Mouse (Mus musculus) G1E (cell line): ENCODE results near the gene Map1s. TPM values are rescaled to one million over a fixed set of nuclear protein-coding genes. Genes with fewer than 3 reads are reported as not detected.

Experiments used
- ATAC-seq: 2 replicates; pipeline ENCODE4 v1.8.0; 2016; ENCODE audit warnings: mild to moderate bottlenecking; ENCODE audit not compliant: insufficient number of reproducible peaks, poor library complexity, low FRiP score, severe bottlenecking; ENCODE audit errors: extremely low read depth
- DNase-seq: peaks from one replicate; pipeline ENCODE4 v3.0.0; 2012; ENCODE audit warnings: low spot score
- H3K27me3 ChIP-seq: 2 replicates; pipeline ENCODE4 v1.6.1; 2012; ENCODE audit warnings: mild to moderate bottlenecking, low read length, inconsistent platforms; ENCODE audit not compliant: insufficient read depth
- H3K36me3 ChIP-seq: replicated peaks from 2 replicates; pipeline ENCODE3; 2012; ENCODE audit warnings: mild to moderate bottlenecking, inconsistent platforms
- H3K4me1 ChIP-seq: 2 replicates; pipeline ENCODE4 v1.6.1; 2012; ENCODE audit warnings: low read depth, low read length, inconsistent platforms, mixed read lengths; ENCODE audit not compliant: insufficient read depth
- H3K4me3 ChIP-seq: 2 replicates; pipeline ENCODE4 v1.5.1; 2012; ENCODE audit warnings: low read depth, mild to moderate bottlenecking, inconsistent platforms, low read length, moderate library complexity, mixed read lengths
- H3K9me3 ChIP-seq: replicated peaks from 2 replicates; pipeline ENCODE4 v1.6.1; 2012; ENCODE audit warnings: inconsistent platforms
- CTCF ChIP-seq: IDR thresholded peaks from 2 replicates; pipeline ENCODE4 v1.5.1; 2012; ENCODE audit warnings: low read depth, low read length, inconsistent platforms, mixed read lengths
- GATA1 ChIP-seq: IDR thresholded peaks from 2 replicates; pipeline ENCODE4 v1.6.1; 2012; ENCODE audit warnings: borderline replicate concordance, low read length, inconsistent platforms, mixed read lengths
- GATA2 ChIP-seq: IDR thresholded peaks from 2 replicates; pipeline ENCODE4 v1.6.1; 2012; ENCODE audit warnings: low read depth, low read length, inconsistent platforms, borderline replicate concordance
- POLR2AphosphoS5 ChIP-seq: IDR thresholded peaks from 2 replicates; pipeline ENCODE4 v1.6.1; 2012; ENCODE audit warnings: low read depth, low read length, inconsistent platforms; ENCODE audit not compliant: insufficient replicate concordance
- TAL1 ChIP-seq: conservative IDR thresholded peaks from 2 replicates; pipeline ENCODE4 v1.6.1; 2012; ENCODE audit warnings: low read depth, low read length, inconsistent platforms, mixed read lengths
- polyA plus RNA-seq: library from polyadenylated mRNA; stranded (reverse); fragments of >175 nt; gene quantifications from 2 replicates; pipeline ENCODE4 v1.2.3, GENCODE M21; 2012
- total RNA-seq, 2 experiments: library from RNA; stranded (forward) in 1 of 2; stranded (reverse) in 1 of 2; fragments of 200-1000 nt in 1 of 2; fragments of >200 nt in 1 of 2; fragmentation: Nextera tagmentation in 1 of 2; gene quantifications; 2 replicates each; pipeline ENCODE4 v1.2.3; 2014 to 2017

The Map1s gene
- total and polyA plus RNA-seq, 3 experiments: 8.7 to 135 (median 26.3) TPM

DNA sequence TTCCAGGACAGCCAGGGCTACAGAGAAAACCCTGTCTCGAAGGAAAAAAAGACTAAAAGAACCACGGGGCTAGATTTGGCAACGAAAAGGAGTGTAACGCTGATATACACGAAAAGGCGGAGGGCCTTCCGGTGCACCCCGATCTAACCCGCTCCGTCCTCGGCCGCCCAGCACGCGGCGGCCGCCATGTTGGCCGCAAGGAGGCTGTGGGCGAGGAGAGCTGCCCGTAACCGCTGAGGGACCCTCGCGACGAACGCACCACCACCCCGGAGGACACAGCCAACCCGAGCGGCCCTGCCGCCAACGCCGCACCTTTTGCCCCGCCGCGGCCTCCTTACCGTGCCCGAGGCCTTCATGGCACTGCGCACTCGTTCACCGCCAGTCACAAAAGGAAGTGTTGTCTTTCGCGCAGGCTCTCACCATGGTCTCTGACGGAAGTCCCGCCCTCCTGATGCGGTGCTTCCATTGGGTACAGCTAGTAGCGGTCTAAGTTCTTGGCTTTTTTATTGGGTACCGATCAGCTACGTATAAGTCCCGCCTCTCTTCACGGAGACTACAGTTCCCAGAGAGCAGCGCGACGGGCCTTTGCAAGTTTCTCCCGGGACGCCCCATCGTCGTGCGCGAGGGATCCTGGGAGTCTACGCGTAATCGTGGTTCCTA lies 8.6 kb upstream of the Map1s start, which contains the start of gene Rpl18a:
Gene Rpl18a (minus strand): TSS at position 392 of the 660 bp plus-strand sequence.
- Histone ChIP-seq H3K9me3 (peaks cover 15% of the 10 kb centered on the region), H3K36me3 (peaks cover 46% of the 10 kb centered on the region), H3K4me1 (peaks cover 37% of the 10 kb centered on the region), H3K27me3 (no peaks in the 10 kb centered on the region), H3K4me3 (peak within 1 kb of the TSS; percentile 97)
- ATAC-seq (peak; percentile 96), DNase-seq (peak; percentile 97)
- TF ChIP-seq TAL1 (no peak), POLR2AphosphoS5 (peak; percentile 93)

DNA sequence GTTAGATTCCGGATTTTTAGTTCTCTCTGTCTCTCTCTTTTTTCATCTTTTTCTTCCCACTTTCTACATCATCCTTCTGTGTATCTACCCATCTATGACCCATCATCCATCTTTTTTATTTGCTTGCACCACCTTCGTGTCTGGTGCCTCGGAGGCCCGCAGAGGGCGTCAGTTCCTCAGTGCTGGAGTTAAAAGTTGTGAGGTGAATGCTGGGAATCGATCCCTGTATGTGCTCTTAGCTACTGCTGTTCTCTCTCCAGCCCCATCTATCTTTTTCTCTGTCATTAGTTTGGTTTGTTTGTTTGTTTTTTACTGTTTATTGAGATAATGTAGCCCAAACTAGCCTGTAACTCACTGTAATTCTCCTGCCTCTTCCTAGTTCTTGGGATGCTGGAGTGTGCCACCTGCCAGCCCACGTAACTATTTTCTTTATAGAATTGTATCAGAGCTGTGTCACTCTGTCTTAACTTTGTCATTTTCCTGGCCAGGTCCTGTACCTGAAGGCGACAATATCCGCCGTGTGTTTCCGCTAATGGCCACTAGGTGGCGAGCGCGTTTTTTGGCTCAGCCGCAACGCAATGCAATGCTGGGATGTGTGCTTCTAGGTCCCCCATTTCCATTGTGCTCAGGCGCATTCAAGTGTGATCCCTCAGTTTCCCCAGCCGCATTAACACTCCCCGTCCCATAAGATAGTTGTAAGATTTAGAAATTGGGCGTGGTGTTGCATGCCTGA lies 7.9 kb upstream of the Map1s start:
- peaks cover 37% of the 10 kb centered on the region for H3K4me1 ChIP-seq
- TF ChIP-seq TAL1: no peak
- TF ChIP-seq POLR2AphosphoS5: no peak
- TF ChIP-seq GATA2: no peak
- TF ChIP-seq CTCF: peak; percentile 94
- no peak for TF ChIP-seq GATA1
- peaks cover 8% of the 10 kb centered on the region for H3K9me3 ChIP-seq
- DNase-seq: peak; percentile 66
- 0 out of 2 replicates have a peak, but pooled peaks have one; percentile 31 for ATAC-seq
- H3K4me3 ChIP-seq: peak overlapping the region; percentile 97
- H3K36me3 ChIP-seq: peaks cover 39% of the 10 kb centered on the region
- no peaks in the 10 kb centered on the region for H3K27me3 ChIP-seq

DNA sequence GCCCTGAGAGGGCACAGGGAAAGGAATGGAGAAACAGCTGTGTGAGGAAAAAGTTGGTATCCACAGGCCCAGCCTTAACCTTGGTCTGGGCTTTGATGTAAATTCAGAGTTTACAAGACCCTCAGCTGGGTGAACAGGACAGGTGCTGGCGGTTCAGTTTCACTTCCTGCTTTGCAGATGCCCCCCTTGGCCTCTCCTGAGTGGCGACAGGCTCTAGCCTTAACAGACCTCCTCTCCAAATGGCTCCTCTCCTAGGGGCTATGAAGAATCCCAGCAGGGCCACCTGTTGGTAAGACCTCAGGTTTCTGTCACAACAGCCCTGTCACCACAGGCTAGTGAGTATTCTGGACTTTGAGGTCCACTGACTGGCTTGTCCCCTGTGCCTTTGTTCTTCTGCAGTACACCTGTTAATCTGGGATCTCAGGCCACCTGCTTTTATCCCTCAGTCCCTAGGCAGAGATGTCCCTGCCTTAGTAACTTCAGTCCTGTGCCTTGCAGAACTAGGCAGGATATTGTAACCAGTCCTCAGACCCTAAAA lies 7.0 kb upstream of the Map1s start:
- Histone ChIP-seq H3K27me3 (peaks cover 4% of the 10 kb centered on the region; the same call in 1 of the 2 replicates), H3K36me3 (peaks cover 30% of the 10 kb centered on the region), H3K4me3 (peak overlapping the region; percentile 97; the same call in 1 of the 2 replicates), H3K9me3 (no peaks in the 10 kb centered on the region; the same call in 1 of the 2 replicates), H3K4me1 (peaks cover 42% of the 10 kb centered on the region)
- DNase-seq: no peak
- no peak for ATAC-seq
- TF ChIP-seq POLR2AphosphoS5: no peak
- TF ChIP-seq TAL1: no peak
- TF ChIP-seq GATA1: no peak
- no peak for TF ChIP-seq GATA2

DNA sequence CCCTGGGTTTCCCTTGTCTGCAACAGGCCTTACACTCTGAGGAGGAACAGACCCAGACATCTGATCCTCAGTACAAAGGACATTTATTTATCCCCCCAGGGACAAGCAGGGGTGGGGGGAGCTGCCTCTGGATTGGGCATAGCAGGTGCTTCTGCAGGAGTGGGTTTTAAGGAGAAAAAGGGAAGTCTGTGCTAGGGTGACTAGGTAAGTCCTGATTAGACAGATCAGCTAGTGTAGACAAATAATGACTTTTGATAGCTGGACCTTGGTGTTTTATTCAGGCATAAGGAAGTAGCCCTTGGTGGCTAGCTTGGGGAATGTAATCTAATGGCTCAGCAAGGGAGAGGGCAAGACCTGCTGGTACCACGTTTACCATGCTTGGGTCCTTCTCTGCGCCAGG lies 6.5 kb upstream of the Map1s start:
- Histone ChIP-seq H3K4me3 (no peak overlapping the region), H3K36me3 (peaks cover 25% of the 10 kb centered on the region), H3K4me1 (peaks cover 45% of the 10 kb centered on the region), H3K9me3 (no peaks in the 10 kb centered on the region), H3K27me3 (peaks cover 4% of the 10 kb centered on the region; the same call in 1 of the 2 replicates)
- ATAC-seq: no peak
- no peak for DNase-seq
- TF ChIP-seq CTCF (no peak), GATA1 (no peak), TAL1 (no peak), POLR2AphosphoS5 (no peak), GATA2 (no peak)

DNA sequence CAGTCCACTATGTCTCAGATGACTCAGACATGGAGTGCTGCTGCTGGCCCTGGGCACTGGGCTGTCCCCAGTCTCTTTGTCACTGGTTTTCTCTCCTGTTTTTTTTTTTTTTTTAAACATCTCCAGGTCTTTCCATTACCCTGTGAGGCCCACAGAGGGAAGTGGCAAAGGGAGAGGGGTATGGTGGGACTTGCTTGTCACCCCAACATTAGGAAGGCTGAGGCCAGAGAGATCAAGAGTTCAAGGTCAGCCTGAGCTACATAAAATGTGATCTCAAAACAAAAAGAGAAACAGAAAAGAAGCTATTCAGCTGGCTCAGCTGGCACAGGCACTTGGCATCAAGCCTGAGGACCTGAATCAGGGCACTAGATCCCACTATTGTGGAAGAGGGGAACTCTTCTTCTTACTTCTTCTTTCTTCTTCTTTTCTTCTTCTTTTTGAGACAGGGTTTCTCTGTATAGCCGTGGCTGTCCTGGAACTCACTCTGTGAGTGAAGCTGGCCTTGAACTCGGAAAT lies 4.8 kb upstream of the Map1s start:
- Histone ChIP-seq H3K4me1 (peaks cover 42% of the 10 kb centered on the region), H3K9me3 (no peaks in the 10 kb centered on the region), H3K36me3 (peaks cover 8% of the 10 kb centered on the region), H3K4me3 (no peak overlapping the region), H3K27me3 (peaks cover 4% of the 10 kb centered on the region; the same call in 1 of the 2 replicates)
- DNase-seq: no peak
- no peak for ATAC-seq
- TF ChIP-seq TAL1: no peak

DNA sequence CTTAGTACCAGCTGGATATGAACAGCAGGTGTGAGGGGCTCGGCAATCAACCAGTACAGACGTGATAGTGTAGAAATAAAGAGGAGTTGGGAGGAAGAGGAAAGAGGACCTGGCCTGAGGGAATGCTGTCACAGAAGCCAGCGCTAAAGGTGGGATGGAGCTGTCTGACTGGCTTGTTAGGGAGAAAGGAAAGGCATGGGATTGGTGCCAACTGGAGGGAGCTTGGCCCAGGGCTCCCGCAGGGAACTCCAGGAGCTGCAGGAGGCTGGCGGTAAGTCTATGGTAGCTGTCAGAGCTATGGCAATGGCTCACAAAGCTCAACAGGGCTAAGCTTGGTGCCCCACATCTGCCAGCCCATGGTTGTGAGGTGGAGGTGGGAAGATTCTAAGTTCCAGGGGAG lies 3.5 kb upstream of the Map1s start:
- H3K9me3 ChIP-seq: no peaks in the 10 kb centered on the region
- H3K4me1 ChIP-seq: peaks cover 47% of the 10 kb centered on the region
- no peak for TF ChIP-seq TAL1
- no peak for TF ChIP-seq GATA1
- no peak for TF ChIP-seq GATA2
- no peak for TF ChIP-seq CTCF
- H3K4me3 ChIP-seq: no peak overlapping the region
- ATAC-seq: no peak
- H3K27me3 ChIP-seq: peaks cover 4% of the 10 kb centered on the region; the same call in 1 of the 2 replicates
- DNase-seq: no peak
- H3K36me3 ChIP-seq: peaks cover 2% of the 10 kb centered on the region
